Mouse (Mus musculus) fat pad, adult 2 months (tissue): ENCODE data around the gene B020031M17Rik.
"Not testable (repeated sequence)": the region's sequence is repeated elsewhere in the genome, so short reads cannot be mapped to it uniquely, and the experiment has no call there.

ENCODE experiments used
- DNase-seq: peaks from one replicate; pipeline ENCODE4 v3.0.0-alpha.2; 2011; ENCODE audit warnings: low read depth, low spot score; ENCODE audit errors: extremely low read depth

Gene B020031M17Rik

DNA sequence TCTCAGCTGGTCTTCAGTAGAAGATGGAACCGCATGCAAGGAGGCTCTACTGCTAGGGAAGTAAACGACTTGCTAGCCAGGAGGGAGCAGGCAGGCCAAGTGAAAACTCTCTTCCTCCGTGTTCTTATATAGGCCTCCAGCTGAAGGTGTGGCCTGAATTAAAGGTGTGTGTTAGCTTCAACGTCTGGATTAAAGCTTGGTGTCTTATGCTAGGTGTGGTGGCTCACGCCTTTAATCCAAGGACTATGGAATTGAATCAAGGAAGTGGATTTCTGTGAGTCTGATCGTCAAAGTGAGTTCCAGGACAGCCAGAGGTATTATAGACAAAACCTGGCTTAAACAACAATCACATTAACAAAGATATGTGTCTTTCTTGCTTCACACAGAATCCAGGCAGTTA, at the start of gene B020031M17Rik:
Gene B020031M17Rik, minus strand, starts transcription at position 101 of the 400 bp plus-strand sequence.
- not testable (repeated sequence) for DNase-seq

DNA sequence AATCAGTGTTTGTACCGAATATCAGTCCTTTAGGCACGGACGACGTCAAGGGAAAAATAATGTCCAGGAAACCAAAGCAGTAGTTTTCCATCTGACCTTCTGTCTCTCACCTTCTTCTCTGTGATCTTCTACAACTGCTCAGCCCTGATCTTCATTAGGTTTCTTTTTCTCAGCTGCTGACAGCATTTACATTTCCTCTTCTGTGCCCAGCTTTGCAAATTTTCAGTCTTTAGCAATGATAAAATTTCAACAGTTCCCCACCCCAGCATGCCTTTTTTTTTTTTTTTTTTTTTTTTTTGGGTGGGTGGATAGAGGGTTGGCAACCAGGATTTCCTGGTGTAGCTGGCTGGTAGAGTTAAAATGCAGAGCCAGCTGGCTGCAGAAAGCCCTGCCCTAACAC, 48.6 kb upstream of the B020031M17Rik start:
- DNase-seq, result not testable (repeated sequence)

DNA sequence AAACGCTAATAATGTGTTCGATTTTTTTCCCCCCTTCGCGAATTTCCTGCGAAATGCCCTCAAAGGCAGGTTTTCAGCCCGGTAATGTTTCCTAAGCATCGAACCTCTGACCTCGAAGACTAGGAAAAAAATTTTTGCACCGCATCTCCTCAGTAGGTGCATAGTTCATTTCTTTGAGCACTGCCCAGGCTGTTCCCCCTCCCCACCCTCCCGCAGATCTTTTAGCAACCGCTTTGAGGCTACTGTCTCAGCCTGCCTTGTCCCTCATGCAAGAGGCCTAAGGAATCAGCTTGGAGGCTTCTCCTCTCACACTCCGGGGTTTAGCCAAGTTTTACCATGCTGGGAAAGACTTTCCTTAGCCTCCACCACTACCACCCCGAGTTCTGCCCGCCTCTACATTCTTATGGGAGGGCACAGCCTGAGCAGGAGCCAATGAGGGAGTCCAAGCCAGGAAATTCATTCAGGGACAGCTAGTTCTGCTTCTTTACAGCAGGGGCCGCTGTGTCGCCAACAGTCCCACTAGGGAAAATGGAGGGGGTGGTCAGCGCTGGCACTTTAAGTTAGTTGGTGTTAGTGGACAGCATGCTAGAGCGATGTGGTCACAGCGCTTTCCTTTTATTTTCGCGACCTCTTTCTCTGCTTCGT, 48.0 kb upstream of the B020031M17Rik start:
- not testable (repeated sequence) for DNase-seq

DNA sequence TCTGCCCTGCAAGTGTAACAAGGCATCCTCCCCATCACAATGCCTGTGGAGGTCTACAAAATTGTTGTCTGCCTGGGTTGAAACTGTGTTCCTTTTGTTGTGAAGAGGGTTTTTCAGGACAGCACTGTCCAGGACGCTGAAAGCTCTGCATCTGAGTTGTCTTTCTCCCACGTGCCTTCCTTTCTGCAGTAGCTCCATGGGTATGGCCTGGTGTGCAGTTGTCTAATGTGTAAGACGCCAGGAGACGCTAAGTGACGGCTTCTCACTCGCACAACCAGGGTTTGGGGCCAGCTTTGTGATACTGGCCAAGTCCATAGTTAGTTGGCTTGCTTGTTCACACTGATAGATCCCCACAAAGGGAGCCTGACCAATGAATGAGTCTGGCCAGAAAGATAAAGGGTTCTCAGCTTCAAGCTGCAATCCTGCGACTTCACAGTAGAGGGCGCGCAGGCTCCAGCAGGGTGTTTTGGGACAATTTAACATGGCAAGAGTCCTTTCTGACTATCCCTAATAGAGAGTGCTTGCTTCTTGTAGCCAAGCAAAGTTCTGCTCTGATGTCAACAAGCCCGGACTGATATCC, 41.4 kb upstream of the B020031M17Rik start:
- DNase-seq, result not testable (repeated sequence)

DNA sequence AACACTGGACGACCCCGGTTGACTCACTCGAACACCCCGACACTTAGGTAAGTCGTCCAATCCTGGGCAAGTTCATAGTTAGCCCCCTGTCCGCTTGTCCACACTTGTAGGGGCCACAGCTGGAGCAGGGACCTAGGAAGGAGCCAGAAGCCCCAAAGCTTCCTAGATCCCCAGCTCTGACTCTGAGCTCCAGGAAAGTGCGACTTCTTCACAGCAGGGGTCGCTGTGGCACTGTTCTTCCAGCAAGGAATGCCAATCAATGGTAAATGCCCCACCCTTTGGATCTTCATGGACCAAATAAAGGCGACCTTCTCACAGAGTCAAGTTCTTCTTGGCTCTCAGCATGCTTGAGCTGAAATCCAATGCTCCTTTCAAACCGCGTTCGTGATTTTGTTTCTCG, 40.7 kb upstream of the B020031M17Rik start:
- DNase-seq, result not testable (repeated sequence)

DNA sequence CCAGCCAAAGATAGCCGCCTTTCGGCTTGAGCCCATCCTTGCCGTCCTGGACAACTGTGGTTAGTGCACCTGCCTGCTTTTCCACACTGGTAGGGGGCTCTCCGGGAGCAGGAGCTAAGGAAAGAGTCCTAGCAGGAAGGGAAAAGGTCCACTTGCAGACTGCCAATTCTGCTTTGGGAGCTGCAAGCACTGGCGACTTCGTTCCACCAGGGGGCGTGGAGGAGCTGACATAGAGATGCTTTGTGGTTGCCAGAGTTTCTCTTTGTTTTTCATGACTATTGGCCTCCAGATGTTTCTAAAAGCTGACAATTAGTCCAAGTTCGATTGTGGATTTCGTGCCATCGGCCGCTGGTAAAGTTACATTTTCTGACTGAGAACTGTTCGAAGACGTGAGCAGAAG, 18.6 kb upstream of the B020031M17Rik start:
- DNase-seq, result not testable (repeated sequence)

DNA sequence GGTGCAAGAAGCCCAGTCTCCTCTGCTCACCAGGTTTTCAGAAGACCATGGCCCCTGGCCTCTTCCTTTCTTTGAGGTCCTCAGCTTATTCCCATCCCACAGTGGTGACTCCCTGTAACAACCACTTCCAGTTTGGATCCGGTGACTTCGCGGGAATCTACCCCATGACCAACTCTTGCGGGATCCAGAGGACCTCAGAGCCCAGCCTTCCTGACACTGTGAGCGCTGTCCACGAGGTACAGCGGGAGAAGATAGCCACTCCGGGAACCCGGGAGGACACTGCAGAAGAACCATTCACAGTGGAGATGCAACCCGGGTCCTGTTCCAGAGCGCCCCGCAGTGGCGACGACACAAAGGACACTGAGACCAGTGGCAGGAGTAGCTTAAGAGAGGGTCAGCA, 17.6 kb upstream of the B020031M17Rik start:
- not testable (repeated sequence) for DNase-seq

DNA sequence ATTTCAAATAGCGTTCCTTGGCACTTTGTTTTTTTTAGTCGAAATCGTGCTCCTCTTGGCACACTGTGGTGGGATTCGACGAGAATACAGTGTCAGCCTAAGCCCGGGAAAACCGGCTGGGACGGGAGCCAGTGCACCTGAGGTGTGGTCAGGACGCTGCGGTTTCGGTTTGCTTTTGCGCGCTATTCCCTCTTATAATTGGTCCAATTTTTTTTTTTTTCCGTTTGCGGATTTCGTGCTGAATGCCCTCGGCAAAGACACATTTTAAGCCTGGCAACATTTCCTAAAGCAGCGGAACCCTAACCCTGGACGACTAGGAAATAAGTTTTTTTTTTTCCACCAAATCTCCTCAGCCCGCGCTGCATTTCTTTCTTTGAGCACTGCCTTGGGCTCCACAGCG, 15.4 kb upstream of the B020031M17Rik start:
- not testable (repeated sequence) for DNase-seq

DNA sequence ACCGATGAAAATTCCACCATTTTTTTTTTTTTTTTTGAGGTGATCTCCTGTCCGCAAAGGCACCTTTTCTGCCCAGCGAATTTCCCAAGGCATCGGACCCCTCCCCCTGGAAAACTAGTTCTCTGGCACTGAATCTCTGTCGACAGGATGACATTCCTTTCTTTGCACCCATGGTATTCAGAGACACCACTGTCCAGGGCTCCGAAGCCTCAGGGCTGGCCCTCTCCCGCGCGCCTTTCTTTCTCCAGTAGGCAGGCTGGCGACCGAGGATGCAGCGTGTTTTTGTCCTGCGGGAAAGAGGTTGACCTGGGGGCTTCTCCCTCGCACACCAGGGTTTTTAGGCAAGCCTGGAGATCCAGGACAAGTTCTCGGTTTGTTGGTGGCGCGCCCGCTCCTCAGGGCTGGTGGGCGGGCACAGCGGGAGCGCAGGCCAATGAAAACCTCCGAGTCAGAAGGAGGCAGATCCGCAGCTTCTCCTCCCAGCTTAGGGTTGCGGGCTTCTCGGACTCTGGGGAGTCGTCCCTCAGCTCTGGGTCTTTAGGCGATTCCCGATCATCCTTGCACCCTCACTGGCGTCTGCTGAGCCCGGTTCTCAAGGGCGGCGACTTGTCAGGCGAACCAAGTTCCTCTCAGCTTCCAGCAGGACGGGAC, 14.8 kb upstream of the B020031M17Rik start:
- not testable (repeated sequence) for DNase-seq

DNA sequence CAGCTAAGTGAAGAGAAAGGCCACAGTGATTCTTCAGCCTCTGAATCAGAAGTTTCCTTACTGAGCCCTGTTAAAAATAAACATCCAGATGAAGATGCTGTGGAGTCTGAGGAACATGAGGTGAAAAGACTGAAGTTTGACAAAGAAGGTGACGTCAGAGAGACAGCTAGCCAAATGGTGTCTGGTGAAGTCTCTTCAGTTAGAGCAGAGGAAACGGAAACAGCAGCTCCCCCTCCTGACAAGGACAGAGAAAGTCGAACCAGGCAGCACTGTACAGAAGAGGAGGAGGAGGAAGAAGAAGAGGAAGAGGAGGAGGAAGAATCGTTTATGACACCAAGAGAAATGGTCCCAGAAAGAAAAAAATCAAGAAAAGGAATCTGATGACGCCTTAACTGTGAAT, 12.2 kb upstream of the B020031M17Rik start:
- not testable (repeated sequence) for DNase-seq

DNA sequence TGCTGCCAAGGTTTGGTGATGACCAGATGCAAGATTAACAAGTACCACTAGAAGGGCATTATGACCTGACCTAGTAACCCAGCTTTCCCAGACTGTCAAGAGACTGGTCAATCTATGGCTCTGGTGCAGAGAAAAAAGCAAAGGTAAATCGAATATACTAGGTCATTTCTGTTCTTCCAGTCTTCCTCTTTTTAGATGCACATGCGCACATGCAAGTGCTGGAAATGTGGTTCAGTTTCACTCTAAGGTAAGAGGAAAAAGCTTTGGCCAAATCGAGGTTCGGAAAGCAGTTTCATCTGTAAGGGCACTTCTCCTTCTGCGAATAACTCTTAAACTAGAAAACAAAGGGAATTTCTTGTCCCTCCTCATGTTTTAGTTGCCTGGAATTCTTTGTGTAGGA, 5.0 kb upstream of the B020031M17Rik start:
- not testable (repeated sequence) for DNase-seq

DNA sequence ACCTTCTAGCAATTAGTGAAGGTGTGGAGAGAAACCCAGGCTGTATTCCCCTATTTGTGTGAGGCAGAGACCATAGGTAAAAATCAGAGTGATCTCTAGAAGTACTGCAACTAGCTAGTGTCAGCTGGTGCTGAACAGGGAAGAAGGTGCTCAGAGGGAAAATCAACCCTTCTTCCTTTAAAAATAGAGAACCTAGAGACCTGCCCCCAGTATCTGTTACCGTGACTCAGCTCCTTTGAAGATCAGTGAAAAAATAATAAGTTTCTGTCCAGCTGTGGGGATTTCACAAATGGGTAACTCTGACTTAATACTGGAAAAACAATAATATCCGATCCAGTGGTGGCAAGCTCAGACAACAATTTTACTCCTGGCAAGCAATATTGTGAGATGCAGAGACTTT, 4.5 kb upstream of the B020031M17Rik start:
- not testable (repeated sequence) for DNase-seq

DNA sequence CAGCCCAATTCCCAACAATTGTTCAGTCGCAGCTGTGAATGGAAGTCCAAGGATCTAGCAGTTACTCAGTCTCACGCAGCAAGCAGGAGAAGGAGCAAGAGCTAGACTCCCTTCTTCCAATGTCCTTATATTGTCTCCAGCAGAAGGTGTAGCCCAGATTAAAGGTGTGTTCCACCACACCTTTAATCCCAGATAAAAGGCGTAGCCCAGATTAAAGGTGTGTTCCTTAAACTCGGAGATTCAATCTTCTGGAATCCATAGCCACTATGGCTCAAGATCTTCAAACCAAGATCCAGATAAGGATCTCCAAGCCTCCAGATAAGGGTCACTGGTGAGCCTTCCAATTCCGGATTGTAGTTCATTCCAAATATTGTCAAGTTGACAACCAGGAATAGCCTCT, 21.4 kb downstream of the B020031M17Rik start, which contains the start of gene Gm21761:
Gene Gm21761, minus strand, starts transcription at position 101 of the 400 bp plus-strand sequence.
- not testable (repeated sequence) for DNase-seq

DNA sequence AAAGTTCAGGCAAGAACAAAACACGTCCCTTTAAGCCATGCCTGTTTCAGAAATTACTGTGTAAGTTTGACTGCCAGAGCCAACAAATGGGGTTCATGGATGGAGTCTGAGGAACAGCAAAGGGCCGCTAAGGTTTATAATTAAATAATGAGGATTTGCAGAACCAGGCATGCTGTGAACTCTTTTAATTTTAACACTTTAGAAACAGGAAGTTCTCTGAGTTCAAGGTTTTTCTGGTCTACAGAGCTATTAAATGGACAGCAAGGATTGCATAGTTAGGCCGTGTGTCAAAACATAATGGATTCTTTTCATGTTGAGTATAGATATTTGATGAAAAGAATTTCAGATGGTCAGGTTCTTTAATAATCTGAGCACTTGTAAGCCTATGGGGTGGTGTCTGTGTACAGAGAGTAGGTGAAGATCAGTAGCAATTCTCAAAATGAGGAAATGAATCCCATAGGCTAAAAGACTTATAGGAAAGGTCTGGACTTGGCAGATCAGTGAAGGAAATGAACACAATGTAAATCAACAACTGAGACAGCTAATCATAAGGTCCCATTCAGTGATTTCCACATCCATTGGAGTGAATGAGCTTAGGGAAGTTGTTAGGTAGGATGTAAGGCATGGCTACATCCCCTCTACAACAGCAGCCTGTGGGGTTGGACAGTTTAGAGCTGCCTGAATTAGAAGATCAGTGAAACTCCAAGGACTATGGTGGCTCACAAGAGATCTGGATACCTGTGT, 25.8 kb downstream of the B020031M17Rik start:
- DNase-seq, result not testable (repeated sequence)

DNA sequence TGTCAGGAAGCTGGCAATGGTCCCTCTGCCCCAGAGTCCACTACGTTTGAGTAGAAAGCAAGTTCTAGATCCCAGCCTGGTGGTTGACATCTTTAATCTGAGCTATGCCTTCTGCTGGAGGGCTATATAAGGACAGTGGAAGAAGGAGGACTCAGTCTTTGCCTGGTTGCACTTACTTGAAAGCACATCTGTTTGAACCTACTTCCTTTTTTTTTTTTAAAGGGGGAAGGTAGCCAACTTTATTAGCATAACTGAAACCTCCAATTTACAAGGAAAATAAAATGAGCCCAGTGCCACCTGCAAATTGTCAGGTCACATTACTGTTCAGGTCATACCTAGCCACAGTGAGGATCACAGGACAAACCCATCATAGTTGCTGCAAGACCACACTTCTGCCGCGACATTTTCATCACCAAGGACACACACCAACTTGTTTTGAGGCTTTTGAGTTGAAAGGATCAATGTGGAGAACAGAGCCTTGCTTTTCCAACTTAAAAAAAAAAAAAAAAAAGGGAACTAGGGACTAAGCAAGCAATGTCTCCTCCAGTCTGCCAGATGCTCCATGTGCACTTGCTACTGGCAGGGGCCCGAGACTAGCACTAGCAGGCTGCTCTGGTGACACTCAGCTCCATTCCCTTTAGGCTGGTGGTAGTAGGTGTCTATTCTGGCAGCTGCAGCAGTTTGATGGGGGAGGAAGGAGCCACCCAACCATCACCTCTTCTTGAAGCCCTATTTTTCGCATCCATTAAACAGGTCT, 33.5 kb downstream of the B020031M17Rik start:
- not testable (repeated sequence) for DNase-seq

DNA sequence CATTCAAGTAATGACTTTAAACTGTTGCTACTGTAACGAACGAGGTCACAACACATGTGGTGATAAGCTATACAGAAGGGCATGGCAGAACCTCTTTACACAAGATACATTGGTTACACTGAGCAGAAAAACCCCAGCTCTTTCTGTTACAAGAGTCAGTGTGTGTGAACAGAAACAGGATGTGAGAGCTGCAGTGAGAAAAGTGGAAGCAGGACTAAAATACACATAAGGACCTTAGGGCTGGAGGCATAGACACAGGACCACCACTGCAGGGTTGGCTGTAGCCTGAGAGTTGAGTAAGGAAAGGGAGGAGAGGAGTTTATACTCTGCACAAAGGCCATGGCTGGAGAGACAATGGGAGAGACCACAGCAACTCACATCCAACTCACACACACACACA, 34.2 kb downstream of the B020031M17Rik start:
- DNase-seq, result not testable (repeated sequence)
